Mouse (Mus musculus) liver, embryonic 14.5 days (tissue): ENCODE results near the gene Shox2. TPM values are rescaled to one million over a fixed set of nuclear protein-coding genes. Genes with fewer than 3 reads are reported as not detected.
A peak's percentile ranks its signal among the peaks of the same experiment; 100 is the strongest.

Experiments
- ATAC-seq: fragments of 200-750 bp; cut with Nextera tagmentation; 2 replicates; pipeline ENCODE4 v1.8.0; 2017; ENCODE audit warnings: moderate number of reproducible peaks, mild to moderate bottlenecking, moderate library complexity; ENCODE audit not compliant: insufficient read depth
- DNase-seq, 3 experiments: peaks; one replicate each; pipeline ENCODE4 v3.0.0-alpha.2; 2012 to 2013; ENCODE audit warnings: low read depth in 3 of 3, low spot score in 3 of 3
- H3K27ac ChIP-seq: fragments of 300-500 bp; sonication (generic); 2 replicates; pipeline ENCODE4 v1.5.1; 2014; ENCODE audit warnings: moderate library complexity, mild to moderate bottlenecking, control low read depth, inconsistent platforms
- H3K27me3 ChIP-seq: fragments of 300-500 bp; sonication (generic); 2 replicates; pipeline ENCODE4 v1.6.1; 2014; ENCODE audit warnings: mild to moderate bottlenecking, low read length, moderate library complexity; ENCODE audit not compliant: control insufficient read depth, insufficient read depth
- H3K36me3 ChIP-seq: fragments of 300-500 bp; sonication (generic); replicated peaks from 2 replicates; pipeline ENCODE4 v1.6.1; 2014; ENCODE audit warnings: low read depth; ENCODE audit not compliant: control insufficient read depth, insufficient read depth
- H3K4me1 ChIP-seq, 2 experiments: fragments of 200-500 bp in 1 of 2; fragments of 300-500 bp in 1 of 2; sonication (generic) in 1 of 2; replicated peaks; 2 replicates each; pipeline ENCODE4 v1.6.1; 2012 to 2014; ENCODE audit warnings: antibody characterized with exemption in 1 of 2, inconsistent platforms in 1 of 2, low read length in 1 of 2; ENCODE audit not compliant: control insufficient read depth in 2 of 2, insufficient read depth in 2 of 2
- H3K4me2 ChIP-seq: fragments of 300-500 bp; sonication (generic); 2 replicates; pipeline ENCODE4 v1.6.1; 2014; ENCODE audit warnings: low read depth, mild to moderate bottlenecking, control low read depth, moderate library complexity
- H3K4me3 ChIP-seq, 2 experiments: fragments of 200-500 bp in 1 of 2; fragments of 300-500 bp in 1 of 2; sonication (generic) in 1 of 2; 2 replicates each; pipeline ENCODE4 v1.5.1; 2012 to 2014; ENCODE audit warnings: low read depth in 2 of 2, low read length in 2 of 2, mild to moderate bottlenecking in 2 of 2, control low read depth in 1 of 2, inconsistent platforms in 1 of 2, moderate library complexity in 1 of 2; ENCODE audit not compliant: insufficient read depth in 1 of 2
- H3K9ac ChIP-seq: fragments of 300-500 bp; sonication (generic); replicated peaks from 2 replicates; pipeline ENCODE4 v1.6.1; 2014; ENCODE audit warnings: mild to moderate bottlenecking, control low read depth, moderate library complexity
- H3K9me3 ChIP-seq: fragments of 300-500 bp; sonication (generic); 2 replicates; pipeline ENCODE4 v1.6.1; 2016; ENCODE audit warnings: low read length, mixed read lengths; ENCODE audit not compliant: control insufficient read depth
- CTCF ChIP-seq: IDR thresholded peaks from 2 replicates; pipeline ENCODE4 v1.5.1; 2016; ENCODE audit warnings: antibody characterized with exemption, low read depth, control low read depth
- EP300 ChIP-seq: IDR thresholded peaks from 2 replicates; pipeline ENCODE4 v1.6.1; 2016; ENCODE audit warnings: antibody characterized with exemption, low read depth
- WGBS: fragments of 180-500 bp; shearing (Covaris S2); extraction: QIAGEN DNeasy Blood & Tissue Kit; methylation state at CpG from one replicate; pipeline ENCODE4 v1.1.7; 2014; ENCODE audit not compliant: insufficient replicate concordance; 5-methylcytosine and 5-hydroxymethylcytosine counted together
- polyA plus RNA-seq, 2 experiments: library from polyadenylated mRNA; depleted of rRNA in 1 of 2; stranded (reverse) in 1 of 2; unstranded in 1 of 2; fragments of >200 nt; fragmentation: Nextera tagmentation in 1 of 2; extraction: Ambion mirVana in 1 of 2; gene quantifications; 2 replicates each; pipeline versions ENCODE4 v1.2.1 to v1.2.3; 2012 to 2014

Gene Shox2
- polyA plus RNA-seq (2012; rRNA removed) (0.06 and 0.15 TPM in 2 replicates), polyA plus RNA-seq (2014; fragmentation: Nextera tagmentation; extraction: Ambion mirVana) (0.05 TPM in 1 of 2 replicates, not detected in the other)

DNA sequence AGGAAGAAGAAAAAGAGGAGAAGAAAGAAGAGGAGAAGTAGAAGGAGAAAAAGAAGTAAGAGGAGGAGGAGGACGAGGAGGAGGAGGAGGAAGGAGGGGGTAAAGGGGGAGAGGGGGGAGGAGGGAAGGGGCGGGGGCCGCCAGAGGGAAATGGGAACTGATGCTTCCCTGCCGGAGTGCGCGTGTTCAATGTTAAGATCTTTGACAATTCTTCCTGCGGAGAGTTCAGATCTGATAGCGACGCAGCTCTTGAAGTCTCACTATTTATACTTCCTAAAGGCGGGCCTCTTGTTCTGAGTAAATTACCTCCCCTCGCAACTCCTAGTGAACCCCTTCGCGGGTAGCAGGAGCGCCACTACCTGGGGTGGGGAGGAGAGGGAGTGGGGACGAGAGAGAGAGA, at the start of gene Shox2:
Shox2 (minus strand) TSS at position 66 of the 400 bp plus-strand sequence.
- peaks cover 0 to 4% of the 10 kb centered on the region in 2 experiments; a peak in 2 of 4 replicates for H3K4me1 ChIP-seq
- under 1% methylated on average over 15 of the region's 15 CpGs for WGBS
- no peak for TF ChIP-seq EP300
- no peak for TF ChIP-seq CTCF
- H3K4me2 ChIP-seq, result peak within 1 kb of the TSS; percentile 66
- peaks cover 75% of the 10 kb centered on the region for H3K27me3 ChIP-seq
- H3K9ac ChIP-seq, result no peak within 1 kb of the TSS
- ATAC-seq, result no peak
- H3K4me3 ChIP-seq, result peak within 1 kb of the TSS; percentile 18 to 50
- H3K36me3 ChIP-seq, result no peaks in the 10 kb centered on the region
- H3K27ac ChIP-seq, result no peak within 1 kb of the TSS
- DNase-seq, result no peak
- H3K9me3 ChIP-seq, result no peaks in the 10 kb centered on the region

DNA sequence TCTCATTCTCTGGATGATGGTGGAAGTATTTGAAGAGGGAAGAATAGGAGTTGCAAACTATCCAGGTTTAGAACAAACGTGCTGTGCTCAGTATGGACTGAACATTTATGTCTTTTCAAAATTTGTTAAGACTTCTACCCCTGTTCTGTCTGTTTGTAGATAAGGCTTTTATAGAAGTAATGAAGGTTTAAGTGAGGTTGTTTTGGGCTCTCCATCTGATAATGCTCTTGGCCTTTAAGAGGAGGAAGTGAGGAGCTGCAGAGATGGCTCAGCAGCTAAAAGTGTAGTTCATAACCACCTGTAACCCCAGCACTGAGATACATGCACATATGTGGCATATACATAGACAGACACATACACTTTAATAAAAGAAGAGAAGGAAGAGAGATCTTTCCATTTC, 15.2 kb upstream of the Shox2 start:
- H3K4me2 ChIP-seq, result no peak overlapping the region
- H3K9ac ChIP-seq, result no peak overlapping the region
- no peaks in the 10 kb centered on the region for H3K9me3 ChIP-seq
- no peaks in the 10 kb centered on the region; the same call in 1 of the 2 replicates for H3K36me3 ChIP-seq
- WGBS, result 56% methylated on average over 1 of the region's 1 CpGs
- no peak overlapping the region for H3K4me3 ChIP-seq
- TF ChIP-seq EP300, result no peak
- TF ChIP-seq CTCF, result no peak
- H3K27ac ChIP-seq, result no peak overlapping the region
- no peak for DNase-seq
- no peak for ATAC-seq
- H3K4me1 ChIP-seq, result no peaks in the 10 kb centered on the region
- H3K27me3 ChIP-seq, result no peaks in the 10 kb centered on the region

DNA sequence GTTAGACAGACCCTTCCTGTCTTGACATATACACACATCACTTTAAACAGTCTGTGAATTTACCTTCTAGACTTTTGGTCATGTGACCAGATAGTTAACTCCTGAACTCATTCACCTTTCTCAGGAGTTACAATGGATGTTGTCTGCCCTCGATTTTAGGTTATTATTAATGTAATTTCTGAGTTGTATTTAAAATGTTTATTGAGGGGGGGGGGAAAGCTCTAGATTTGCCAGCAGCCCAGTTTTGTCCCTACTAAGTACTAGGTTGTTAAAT, 4.7 kb upstream of the Shox2 start:
- H3K4me2 ChIP-seq, result peak overlapping the region; percentile 69
- no peak for ATAC-seq
- no peaks in the 10 kb centered on the region for H3K9me3 ChIP-seq
- TF ChIP-seq EP300 (no peak), CTCF (no peak)
- H3K4me3 ChIP-seq, result peak overlapping the region; percentile 79 to 92
- no peaks in the 10 kb centered on the region for H3K36me3 ChIP-seq
- no peak overlapping the region for H3K27ac ChIP-seq
- peaks cover 0 to 6% of the 10 kb centered on the region in 2 experiments; a peak in 2 of 4 replicates for H3K4me1 ChIP-seq
- peaks cover 30% of the 10 kb centered on the region for H3K27me3 ChIP-seq
- no peak for DNase-seq
- peak overlapping the region; percentile 77 for H3K9ac ChIP-seq
- WGBS, result 11% methylated on average over 1 of the region's 1 CpGs

DNA sequence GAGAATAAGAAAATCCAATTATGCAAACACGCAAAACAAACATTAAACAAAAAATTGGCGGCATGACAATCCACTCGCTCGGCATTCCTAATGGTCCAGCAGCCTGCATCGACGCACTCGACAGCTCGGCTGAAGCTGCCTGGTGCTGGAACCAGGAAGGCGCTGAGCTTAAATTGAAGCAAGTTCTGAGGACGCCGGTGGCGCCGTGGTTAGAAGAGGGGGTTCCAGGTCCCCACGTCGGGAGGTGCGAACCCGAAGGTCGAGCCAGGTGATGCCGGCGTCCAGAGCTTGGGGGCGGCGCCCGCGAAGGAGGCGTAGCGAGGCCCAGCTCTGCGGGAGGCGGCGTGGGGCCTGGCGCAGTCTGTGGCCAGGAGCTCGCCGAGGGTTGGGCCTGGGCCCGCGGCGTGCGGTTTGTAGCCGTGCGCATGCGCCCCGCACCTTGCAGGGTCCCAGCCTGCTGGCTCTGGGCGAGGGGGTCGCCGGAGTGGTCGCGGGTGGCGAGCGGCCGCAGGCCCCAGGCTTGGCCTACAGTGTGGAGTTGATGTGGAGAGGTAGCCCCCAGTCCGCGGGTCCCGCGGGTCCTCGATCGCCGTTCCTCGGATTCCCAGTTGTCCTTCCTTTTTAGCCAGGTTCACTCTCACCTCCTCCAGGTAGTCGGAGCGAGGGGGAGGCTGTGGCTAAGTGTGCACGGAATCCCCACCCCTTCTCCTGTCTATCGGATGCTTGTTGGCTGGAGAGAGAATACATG, 4.1 kb upstream of the Shox2 start:
- ATAC-seq (peak; percentile 89), DNase-seq (peak; percentile 42 to 49 (median 44))
- TF ChIP-seq EP300 (no peak), CTCF (no peak)
- peaks cover 35% of the 10 kb centered on the region for H3K27me3 ChIP-seq
- H3K4me1 ChIP-seq, result peaks cover 0 to 6% of the 10 kb centered on the region in 2 experiments; a peak in 2 of 4 replicates
- H3K9ac ChIP-seq, result peak overlapping the region; percentile 77
- H3K4me2 ChIP-seq, result peak overlapping the region; percentile 69
- H3K27ac ChIP-seq, result no peak overlapping the region
- H3K4me3 ChIP-seq, result peak overlapping the region; percentile 79 to 92
- WGBS, result under 1% methylated on average over 59 of the region's 60 CpGs
- no peaks in the 10 kb centered on the region for H3K36me3 ChIP-seq
- no peaks in the 10 kb centered on the region for H3K9me3 ChIP-seq

DNA sequence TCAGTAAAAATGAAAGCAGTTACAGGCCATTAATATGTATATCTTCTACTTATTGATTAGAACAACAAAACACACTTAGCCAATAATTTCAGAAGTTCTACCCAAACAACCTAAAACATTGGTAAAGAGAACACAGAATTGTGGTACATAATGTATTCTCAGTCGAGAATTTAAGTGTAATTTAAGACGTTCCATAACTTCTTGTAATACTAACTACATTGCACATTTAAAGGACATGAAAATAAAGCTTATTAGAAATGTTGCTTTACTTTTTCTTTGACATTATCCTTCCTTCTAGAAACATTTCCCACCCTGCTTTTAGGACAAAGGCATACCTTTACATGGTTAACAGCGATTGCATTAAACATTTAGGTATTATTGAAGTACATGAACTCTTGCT, 1.9 kb upstream of the Shox2 start:
- Histone ChIP-seq H3K9me3 (no peaks in the 10 kb centered on the region), H3K27ac (no peak overlapping the region), H3K9ac (no peak overlapping the region), H3K4me1 (peaks cover 0 to 6% of the 10 kb centered on the region in 2 experiments; a peak in 2 of 4 replicates), H3K4me2 (no peak overlapping the region), H3K27me3 (peaks cover 57% of the 10 kb centered on the region), H3K36me3 (no peaks in the 10 kb centered on the region), H3K4me3 (no peak overlapping the region)
- DNase-seq (no peak), ATAC-seq (no peak)
- no peak for TF ChIP-seq CTCF
- WGBS, result 15% methylated on average over 3 of the region's 3 CpGs
